Mouse (Mus musculus) megakaryocyte progenitor cell, adult 5-6 weeks (primary cell): ENCODE results near the gene F11r. TPM values are rescaled to one million over a fixed set of nuclear protein-coding genes. Genes with fewer than 3 reads are reported as not detected.
A peak's percentile ranks its signal among the peaks of the same experiment; 100 is the strongest.

Experiments
- ATAC-seq: replicated peaks from 2 replicates; pipeline ENCODE4 v1.8.0; 2016; ENCODE audit warnings: mild to moderate bottlenecking, moderate TSS enrichment, inconsistent platforms; ENCODE audit not compliant: poor library complexity
- total RNA-seq, 2 experiments: library from RNA; stranded (forward) in 1 of 2; stranded (reverse) in 1 of 2; fragments of 157-497, 149-512 nt in 1 of 2; fragments of 200-1000 nt in 1 of 2; gene quantifications; 2 replicates each; pipeline versions ENCODE4 v1.2.3 to v1.2.4; 2015 to 2017

Gene F11r
- total RNA-seq (2015) (0.15 and 0.44 TPM in 2 replicates), total RNA-seq (2017) (0.68 TPM in 1 of 2 replicates, not detected in the other)

DNA sequence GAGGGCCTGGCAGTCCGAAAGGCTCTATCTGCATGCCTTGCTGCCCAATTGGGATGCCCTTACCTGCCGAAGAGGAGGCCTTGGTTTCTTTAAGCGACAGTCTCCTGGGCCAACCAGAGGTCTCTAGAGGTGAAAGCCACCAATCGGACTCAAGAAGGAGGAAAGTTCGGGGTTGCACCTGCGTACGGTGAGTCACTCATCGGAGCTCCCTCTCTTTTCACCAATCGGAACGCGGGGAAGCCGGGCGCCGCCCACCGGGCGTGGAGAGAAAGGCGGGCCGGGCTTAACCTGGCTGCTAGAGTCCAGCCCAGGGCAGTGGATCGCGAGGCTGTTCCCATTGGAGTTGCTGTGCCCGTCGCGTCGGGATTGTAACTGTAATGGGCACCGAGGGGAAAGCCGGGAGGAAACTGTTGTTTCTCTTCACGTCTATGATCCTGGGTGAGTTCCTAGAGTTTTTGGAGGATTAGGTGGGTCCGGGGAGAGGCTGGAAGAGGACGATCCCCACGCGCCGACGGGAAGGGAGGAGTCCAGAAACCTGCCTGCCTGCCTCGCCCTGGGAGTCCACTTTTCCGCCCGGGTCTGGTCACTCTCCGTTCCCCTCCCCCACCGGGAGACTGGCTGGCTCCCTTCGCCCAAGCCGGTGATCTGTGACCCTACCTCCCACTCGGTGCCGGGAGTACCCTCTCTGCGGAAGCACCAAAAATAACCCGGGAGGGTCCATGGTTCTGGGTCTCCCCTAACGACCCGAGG is at the start of gene F11r:
F11r (plus strand) TSS at position 272 of the 750 bp plus-strand sequence.
- ATAC-seq: peak; percentile 61

- ATAC-seq: peak; percentile 85
These were observed 48.8 kb upstream of the F11r start, which contains the start of gene Arhgap30 for GRCm38 (mm10) chr1:171388376-171389102. Gene Arhgap30 (plus strand): TSS chr1:171388954.

- ATAC-seq: peak; percentile 79
These were observed 47.2 kb upstream of the F11r start for GRCm38 (mm10) chr1:171390101-171390500.

- ATAC-seq: no peak
These were observed 35.5 kb upstream of the F11r start for GRCm38 (mm10) chr1:171401821-171402220.

DNA sequence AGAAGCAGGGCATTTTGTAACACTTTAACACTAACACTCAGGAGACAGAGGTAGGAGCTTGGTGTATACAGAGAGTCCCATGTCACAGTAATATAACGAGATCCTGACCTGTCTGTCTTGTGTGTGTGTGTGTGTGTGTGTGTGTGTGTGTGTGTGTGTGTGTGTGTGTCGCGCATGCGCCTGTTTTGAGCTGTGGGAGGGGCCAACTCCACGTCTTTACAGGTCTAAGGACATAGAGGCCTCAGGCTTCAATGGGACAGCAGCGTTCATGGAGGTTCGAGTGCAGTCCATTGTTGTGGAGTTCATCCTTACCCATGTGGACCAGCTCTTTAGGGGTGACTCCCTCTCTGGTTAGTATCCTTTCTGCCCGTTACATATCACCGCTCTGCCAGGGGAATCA is 34.3 kb upstream of the F11r start:
- ATAC-seq: no peak

DNA sequence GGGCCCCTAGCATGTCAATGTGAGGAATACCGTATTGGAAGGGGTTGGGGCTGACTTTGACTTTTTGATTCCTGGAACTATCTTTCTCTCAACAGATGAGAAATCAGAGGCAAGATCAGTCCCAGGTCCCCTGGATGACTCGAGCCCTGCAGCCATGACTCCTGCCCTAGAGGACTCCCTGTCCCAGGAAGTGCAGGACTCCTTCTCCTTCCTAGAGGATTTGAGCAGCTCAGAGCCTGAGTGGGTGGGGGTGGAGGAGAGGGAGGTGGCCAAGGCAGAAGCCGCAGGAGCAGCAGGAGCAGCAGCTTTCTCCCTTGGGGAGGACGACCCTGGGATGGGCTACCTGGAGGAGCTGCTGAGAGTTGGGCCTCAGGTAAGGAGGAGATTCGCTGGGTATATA is 30.1 kb upstream of the F11r start:
- no peak for ATAC-seq

DNA sequence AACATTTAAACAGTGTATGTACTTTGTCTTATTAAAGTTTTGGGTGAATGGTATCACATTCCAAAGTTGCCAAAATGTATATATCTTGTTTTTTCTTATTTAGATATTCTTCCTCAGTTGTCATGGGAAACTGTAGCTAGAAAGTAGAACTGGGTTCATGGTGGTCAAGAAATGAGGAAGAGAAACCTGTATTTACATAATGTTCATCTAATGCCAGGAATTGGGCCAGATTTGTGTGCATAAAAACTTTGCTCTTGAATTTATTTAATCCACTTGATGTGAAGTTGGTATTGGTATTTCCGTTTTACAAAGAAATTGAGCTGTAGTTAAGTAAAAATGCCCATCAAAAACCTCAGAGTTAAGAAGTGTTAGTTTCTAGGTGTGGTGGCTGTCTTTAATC is 27.1 kb upstream of the F11r start:
- no peak for ATAC-seq

DNA sequence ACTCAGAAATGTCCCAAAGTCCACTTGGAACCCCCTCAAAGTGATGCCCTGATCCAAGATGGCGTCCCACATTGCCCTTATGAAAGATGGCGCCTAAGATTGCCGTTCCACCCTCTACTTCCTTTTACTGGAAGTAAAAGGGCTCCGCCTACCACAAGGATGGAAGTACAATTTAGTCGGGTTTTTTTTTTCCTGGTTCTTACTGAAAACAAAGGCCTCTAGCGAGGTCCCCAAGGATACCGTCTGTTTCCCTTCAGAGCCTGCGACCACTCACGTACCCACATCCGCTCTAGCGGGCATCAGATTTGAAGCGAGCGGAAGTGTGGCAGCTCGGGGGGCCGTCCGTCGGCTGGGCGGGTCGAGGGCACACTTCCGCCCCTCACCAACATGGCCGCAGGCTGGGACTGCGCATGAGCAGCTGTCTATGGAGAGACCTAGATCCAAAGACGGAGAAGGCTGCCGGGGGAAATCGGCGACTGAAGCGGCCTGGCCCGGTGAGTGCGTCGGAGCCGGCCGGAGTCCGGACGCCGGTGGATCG is 26.3 kb upstream of the F11r start, which contains the start of gene Usf1:
Usf1 (plus strand) TSS at position 367 of the 538 bp plus-strand sequence.
- ATAC-seq: peak; percentile 89

GRCm38 (mm10) chr1:171411492-171411941 is 25.8 kb upstream of the F11r start:
- ATAC-seq: peak; percentile 17

DNA sequence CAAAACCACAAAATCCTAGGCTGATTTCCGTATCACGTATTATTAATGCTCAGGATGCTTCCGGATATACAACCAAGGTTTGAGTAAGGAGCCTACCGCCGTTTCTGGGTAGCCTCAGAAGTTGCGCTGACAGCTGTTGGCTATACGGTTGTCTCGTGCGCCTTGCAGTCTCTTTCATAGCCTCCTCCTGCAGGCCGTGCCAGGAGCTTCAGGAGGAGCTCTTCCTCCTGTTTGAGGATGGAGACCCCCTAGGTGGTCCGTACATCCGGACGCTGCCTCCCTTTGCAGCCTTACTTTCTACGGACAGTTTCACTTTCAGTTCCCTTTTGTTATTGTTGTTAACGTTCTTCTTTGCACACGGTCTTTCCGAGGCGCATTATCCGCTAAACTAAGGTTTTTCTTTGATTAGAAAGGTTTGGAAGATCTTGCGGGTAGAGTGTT is 25.3 kb upstream of the F11r start:
- ATAC-seq: peak; percentile 38

DNA sequence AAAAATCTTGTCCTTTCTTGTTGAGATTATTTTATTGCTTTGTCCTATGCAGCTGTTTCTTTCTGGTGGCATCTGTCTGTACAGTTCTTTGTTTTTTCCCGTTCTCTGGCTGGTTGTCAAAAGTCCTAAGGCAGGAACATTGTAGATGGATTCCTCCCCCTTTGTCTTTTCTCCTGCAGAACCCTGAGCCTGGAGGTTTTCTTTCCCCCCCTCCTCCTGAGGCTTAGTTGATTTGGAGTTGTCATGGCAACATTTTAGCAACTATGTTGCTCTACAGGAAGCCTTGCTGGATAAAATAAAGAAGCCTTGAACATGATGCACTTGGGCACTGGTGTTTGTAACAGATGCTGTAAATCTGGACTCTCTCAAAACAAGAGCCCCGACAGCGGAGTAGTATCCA is 24.9 kb upstream of the F11r start:
- ATAC-seq: no peak

DNA sequence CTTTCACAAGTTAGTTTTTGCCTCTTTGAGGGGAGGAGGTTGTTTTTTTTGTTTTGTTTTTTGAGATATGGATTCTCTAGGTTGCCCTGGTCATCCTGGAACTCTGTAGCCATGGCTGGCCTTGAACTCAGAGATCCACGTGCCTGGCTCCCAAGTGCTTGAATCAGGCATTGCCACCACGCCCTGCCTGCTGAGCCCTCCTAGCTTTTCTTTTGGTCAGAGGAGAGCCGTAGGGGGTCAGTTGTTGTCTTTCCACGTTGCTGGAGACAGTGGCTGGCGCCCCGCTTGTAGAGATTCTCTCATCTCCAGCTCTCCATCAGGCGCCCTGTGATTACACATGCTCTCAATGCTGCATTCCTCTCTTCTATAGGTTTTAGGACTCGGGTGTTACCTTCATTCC is 23.7 kb upstream of the F11r start:
- ATAC-seq: no peak

DNA sequence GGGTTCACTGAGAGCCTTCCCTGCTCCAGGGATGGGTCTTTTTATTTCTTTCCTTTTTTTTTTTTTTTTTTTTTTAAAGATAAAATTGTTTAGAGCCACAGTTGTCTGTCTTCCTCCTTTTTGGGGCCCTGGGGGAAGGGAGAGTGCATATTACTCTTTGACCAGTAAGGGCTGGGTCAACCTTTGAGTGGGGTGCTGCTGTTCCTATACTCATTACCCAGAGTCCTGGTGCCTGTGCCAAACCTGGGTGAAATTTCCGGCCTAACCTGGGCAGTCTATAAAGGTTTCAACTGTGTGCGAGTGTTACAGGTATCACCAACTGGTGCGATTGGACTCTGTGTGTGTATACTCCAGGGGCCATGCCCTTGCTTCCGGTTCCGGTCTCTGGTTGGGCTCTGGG is 18.7 kb upstream of the F11r start, which contains the start of gene Tstd1:
Tstd1 (plus strand) TSS at position 213 of the 400 bp plus-strand sequence.
- ATAC-seq: no peak

DNA sequence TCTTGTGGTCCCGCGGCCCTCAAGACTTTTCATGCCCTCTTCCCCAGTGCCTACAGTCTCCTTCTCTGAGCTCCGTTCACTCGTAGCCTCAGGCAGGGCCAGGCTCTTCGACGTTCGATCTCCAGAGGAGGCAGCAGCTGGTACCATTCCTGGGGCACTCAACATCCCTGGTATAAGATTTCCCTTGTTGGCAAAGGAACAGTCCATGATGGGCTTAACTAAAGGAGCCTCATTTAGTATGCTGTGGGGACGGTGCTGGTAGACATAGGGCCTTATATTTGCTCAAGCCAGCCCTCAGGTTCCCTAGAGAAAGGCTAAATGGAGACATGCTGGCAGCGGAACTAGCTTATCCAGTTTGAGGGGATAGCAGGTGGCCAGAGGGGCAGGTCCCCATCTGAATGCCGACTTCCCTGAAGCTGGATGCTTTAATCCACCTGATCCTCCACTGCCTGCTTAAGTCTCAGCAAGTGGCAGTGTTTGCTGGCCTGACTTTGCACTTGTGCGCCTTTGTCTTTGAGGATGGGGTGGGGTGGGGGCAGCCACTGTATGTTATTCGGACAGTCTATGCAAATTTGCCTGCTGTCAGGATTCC is 17.9 kb upstream of the F11r start:
- ATAC-seq: no peak

GRCm38 (mm10) chr1:171419905-171420304 is 17.4 kb upstream of the F11r start:
- ATAC-seq: no peak

- peak; percentile 39; the same call in 1 of the 2 replicates for ATAC-seq
These were observed 14.7 kb upstream of the F11r start for GRCm38 (mm10) chr1:171422504-171423095.

DNA sequence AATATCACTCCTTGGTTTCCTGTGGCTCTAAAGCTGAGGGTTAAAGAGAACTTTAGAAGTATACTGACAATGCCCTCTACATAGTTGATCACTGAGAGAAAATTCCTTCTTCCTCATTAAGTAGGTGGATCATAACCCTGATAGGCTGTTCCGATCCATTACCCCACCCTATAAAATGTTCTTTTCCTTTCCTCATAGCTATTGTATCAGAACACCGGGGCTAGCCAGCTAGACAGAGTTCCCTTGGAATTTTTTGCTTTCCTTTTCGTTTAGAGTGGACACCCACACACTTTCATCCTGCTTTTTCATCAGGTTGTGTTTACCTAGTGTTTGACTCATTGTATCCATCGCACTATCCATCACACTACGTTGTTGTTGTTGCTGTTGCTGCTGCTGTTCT is 12.7 kb upstream of the F11r start:
- no peak for ATAC-seq

DNA sequence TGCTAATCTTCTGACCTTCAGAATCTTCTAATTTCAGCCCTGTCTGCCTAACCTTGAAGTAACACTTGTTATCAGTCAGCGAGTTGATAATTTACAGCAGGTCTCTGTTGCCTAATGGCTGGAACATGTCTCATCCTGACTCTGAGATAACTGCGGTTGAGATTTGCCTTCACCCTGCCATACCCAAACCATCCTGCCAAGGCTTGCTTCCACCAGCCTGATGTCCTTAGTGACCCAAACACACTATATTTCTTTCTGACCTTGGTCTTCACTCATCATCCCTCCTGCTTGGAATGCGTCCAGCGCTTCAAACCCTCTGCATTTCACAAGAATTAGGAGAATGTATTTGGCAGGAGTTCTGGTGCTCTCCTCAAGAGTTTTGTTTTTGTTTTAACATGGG is 12.2 kb upstream of the F11r start:
- no peak for ATAC-seq

DNA sequence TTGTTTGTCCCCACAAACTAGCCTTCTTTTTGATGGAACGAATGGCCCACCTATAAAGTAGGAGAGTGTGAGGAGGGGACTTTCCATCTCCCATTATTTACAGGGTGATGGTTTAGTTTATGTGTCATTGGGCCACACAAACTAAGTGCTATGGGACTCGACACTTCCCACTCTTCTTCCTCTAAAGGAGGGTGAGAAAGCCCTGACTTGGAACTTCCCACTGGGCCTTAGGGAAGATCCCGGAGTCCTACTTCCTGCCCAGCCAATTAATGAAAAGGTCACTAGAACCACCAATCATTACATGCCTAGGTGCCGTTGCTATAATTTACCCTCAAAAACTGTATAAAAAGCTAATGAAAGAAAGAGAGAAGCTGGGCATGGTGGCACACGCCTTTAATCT is 5.2 kb upstream of the F11r start:
- no peak for ATAC-seq

- no peak for ATAC-seq
These were observed 2.0 kb upstream of the F11r start for GRCm38 (mm10) chr1:171435288-171435814.

DNA sequence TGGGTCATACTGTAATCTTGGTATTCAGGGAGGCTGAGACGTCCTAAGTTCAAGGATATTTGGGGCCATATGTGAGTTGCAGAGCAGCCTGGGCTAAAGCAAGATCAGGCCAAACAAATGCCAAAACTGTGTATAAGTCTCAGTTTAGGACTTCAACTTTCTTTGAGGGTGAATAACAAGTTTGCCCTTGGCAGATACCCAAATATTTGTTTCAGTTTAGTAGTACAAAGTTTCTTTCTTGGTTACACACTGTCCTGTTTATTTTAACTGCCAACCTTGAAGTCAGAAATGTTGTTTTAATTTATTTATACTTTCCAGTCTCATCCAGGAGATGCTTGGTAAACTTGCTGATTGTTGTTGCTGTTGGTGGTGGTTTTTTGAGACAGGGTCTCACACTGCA is 1.4 kb upstream of the F11r start:
- ATAC-seq: no peak
